Mouse (Mus musculus): ENCODE measurements around the gene Zfp280b. TPM values are rescaled to one million over a fixed set of nuclear protein-coding genes. Genes with fewer than 3 reads are reported as not detected.
"Not testable (repeated sequence)": the region's sequence is repeated elsewhere in the genome, so short reads cannot be mapped to it uniquely, and the experiment has no call there.

The Zfp280b gene
- 16.6 TPM in 2 replicates for polyA plus RNA-seq (2015; fragmentation: Nextera tagmentation; extraction: Ambion mirVana)

GRCm38 (mm10) chr10:76032402-76033118, at the start of gene Zfp280b:
TSS of gene Zfp280b (plus strand) at chr10:76032650.
- DNase-seq (ENCODE audit: low spot score) = peak; percentile 94

- no peak for DNase-seq (ENCODE audit: low spot score)
These were observed 41.9 kb upstream of the Zfp280b start for GRCm38 (mm10) chr10:75990430-75991042.

DNA sequence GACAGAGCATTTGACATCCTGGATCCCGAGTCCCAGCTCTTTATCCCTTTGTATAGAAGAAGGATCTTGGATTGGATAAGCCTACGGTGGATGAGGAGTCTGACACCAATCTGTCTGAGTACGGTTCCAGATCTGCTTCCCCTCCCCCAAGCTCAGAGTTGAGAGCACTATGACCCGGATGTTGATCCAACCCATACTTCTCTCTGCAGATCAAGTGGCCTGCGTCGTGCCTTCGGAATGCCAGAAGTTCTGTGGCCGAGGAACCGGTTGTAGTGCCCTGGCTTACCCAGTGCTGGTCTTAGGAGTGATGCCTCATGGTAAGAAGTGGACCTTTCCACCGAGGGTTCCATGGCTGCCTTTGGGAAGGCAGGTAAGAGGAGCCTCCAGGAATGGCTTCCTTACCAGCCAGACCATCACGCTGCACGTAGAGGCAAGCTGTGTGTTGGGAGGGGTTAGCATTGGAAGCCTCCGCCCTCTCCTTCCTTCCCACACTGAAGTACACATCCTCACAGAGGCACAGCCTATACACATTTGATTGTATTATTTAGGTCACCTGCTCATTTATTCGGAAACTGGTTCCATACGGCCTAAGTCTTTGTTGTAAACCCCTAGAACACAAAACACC, 38.7 kb upstream of the Zfp280b start:
- no peak for DNase-seq (ENCODE audit: low spot score)

DNA sequence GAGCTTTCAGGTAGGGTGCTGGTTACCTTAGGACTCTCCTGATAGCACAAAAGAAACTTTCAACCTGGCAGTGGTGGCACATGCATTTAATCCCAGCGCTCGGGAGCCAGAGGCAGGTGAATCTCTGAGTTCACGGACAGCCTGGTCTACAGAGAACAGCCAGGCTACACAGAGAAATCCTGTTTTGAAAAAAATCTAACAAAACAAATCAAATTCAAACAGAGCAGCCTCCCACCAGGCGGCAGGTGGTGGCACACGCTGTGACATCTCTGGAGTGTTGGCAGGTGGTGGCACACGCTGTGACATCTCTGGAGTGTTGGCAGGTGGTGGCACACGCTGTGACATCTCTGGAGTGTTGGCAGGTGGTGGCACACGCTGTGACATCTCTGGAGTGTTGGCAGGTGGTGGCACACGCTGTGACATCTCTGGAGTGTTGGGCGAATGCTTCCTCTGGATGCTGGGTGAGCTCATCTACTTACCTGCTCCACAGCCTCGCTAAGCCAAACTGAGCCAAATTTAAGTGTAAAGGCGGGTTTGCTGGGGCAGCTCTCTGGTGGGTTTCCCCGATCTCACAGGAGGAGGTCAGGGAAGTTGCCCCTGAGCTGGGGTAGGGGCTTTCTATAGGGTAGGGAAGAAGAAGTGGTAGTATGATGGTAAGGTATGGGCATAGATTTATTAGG, 37.8 kb upstream of the Zfp280b start:
- not testable (repeated sequence) for DNase-seq (ENCODE audit: low spot score)

DNA sequence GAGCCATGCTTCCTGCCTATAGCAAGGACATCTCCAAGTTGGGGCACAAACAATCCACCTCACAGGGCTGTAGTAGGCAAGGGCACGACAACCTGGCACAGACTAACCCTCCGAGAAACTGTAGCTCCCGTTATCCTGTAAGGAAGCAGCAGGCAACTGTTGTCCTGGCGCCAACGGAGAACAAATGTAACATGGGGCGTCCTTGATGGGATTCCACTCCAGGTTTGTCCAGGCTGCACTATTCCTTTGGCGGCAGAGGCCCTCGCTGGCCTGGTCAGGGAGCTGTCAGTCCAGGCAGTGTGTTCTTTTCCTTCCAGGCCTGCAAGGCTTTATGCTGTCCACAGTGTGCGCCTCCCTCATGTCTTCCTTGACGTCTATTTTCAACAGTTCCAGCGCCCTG, 37.0 kb upstream of the Zfp280b start:
- no peak for DNase-seq (ENCODE audit: low spot score)

GRCm38 (mm10) chr10:75996315-75996714, 36.1 kb upstream of the Zfp280b start:
- no peak for DNase-seq (ENCODE audit: low spot score)

DNA sequence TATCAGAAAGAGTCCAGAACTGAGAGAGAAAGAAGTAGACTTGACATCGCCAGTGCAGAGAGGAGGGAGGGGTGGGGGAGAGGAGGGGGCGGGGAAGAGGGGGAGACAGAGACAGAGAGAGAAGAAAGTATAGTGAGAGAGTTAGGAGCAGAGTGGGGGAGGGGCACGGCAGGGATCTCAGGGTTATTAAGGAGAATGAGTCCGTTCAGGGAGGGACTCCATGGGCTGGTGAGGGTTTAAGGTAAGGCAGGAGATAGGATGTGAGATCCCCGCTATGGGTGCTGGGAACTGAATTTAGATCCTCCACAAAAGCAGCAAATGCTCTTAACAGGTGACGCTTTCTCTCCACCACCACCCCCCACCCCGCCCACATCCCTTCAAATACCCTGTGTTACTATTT, 31.3 kb upstream of the Zfp280b start:
- DNase-seq (ENCODE audit: low spot score) = no peak

DNA sequence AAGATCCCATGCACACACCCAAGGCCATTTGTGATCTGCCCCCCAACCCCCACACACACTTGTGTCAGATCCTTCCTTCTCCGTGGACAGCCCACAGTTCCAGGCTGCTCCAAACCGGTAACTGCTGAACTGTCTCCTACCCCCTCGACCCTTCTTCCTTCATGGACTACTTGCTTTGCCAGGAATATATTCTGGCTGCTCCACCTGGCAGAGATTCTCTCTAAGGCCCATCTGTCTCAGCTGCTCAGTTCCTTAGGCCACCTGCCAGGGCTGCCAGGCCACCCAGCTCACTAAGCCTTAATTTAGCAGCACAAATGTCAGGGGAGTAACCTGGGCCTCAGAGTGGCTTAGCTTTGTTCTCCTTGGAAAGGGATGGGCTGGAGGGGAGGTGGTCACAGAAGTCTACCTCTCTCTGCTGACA, 30.3 kb upstream of the Zfp280b start:
- DNase-seq (ENCODE audit: low spot score) = no peak

- DNase-seq (ENCODE audit: low spot score) = no peak
These were observed 29.8 kb upstream of the Zfp280b start for GRCm38 (mm10) chr10:76002615-76003014.

DNA sequence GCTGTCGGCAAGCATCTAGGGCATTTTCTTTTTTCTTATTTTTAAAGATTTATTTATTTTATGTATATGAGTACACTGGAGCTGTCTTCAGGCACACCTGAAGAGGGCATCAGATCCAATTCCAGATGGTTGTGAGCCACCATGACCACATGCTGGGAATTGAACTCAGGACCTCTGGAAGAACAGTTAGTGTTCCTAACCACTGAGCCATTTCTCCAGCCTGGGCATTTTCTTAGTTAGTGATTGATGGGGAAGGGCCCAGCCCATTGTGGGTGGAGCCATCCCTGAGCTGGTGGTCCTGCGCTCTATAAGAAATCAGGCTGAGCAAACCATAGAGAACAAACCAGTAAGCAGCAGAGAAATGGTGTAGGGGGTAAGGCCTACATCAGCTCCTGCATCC, 29.2 kb upstream of the Zfp280b start:
- DNase-seq (ENCODE audit: low spot score) = no peak

GRCm38 (mm10) chr10:76006385-76006784, 26.1 kb upstream of the Zfp280b start:
- no peak for DNase-seq (ENCODE audit: low spot score)

DNA sequence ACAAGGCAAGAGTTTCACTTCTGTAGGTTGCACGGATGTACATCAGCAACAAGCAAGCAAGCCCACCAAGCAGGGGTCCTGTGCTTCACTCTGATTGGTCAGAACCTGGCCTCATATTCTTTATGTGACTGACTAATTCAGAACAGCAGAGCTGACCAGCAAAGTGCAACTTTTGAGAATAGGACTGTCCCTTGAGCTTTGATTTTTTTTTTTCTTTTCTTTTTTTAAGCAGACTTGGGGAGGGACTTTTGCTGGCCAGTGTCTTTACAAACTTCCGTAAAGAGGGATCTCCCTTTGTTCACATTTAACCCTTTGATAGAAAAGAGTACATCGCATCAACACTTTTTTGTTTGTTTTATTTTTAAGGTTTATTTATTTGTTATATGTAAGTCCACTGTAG, 22.6 kb upstream of the Zfp280b start:
- no peak for DNase-seq (ENCODE audit: low spot score)

GRCm38 (mm10) chr10:76012922-76013321, 19.5 kb upstream of the Zfp280b start:
- no peak for DNase-seq (ENCODE audit: low spot score)

- DNase-seq (ENCODE audit: low spot score) = no peak
These were observed 15.6 kb upstream of the Zfp280b start for GRCm38 (mm10) chr10:76016886-76017285.

- no peak for DNase-seq (ENCODE audit: low spot score)
These were observed 10.7 kb upstream of the Zfp280b start for GRCm38 (mm10) chr10:76021728-76022127.

- DNase-seq (ENCODE audit: low spot score) = no peak
These were observed 8.5 kb upstream of the Zfp280b start for GRCm38 (mm10) chr10:76023921-76024320.

GRCm38 (mm10) chr10:76025470-76026190, 6.8 kb upstream of the Zfp280b start:
- no peak for DNase-seq (ENCODE audit: low spot score)

GRCm38 (mm10) chr10:76027127-76028015, 5.1 kb upstream of the Zfp280b start:
- DNase-seq (ENCODE audit: low spot score) = no peak

- no peak for DNase-seq (ENCODE audit: low spot score)
These were observed 4.5 kb upstream of the Zfp280b start for GRCm38 (mm10) chr10:76028016-76028366.

DNA sequence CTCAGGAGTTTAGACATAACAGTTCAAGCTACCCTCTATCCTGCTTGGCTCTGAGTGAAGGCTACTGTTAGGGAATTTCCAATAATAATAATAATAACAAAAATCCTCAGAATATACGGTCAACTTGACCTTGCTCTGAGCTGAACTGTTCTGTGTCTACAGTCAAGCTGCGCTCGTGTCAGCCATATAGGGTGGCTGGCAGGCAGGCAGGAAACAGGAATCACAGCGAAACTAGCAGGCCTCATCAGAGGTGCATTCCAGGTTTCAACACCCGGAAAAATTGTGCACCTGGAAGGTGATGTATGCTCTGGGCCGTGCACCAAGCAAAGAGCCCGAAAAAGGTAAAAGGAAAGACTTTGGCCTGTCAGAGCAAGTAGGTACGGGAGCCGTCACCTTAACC, 4.1 kb upstream of the Zfp280b start:
- DNase-seq (ENCODE audit: low spot score) = no peak

Measured in thymus, postnatal 0 days (tissue).